Mouse (Mus musculus) heart, adult 2 months (tissue): Measurements from ENCODE around the gene Nt5c1a. TPM values are rescaled to one million over a fixed set of nuclear protein-coding genes. Genes with fewer than 3 reads are reported as not detected.
A peak's percentile ranks its signal among the peaks of the same experiment; 100 is the strongest.

Source experiments
- DNase-seq, 2 experiments: peaks; one replicate each; pipeline ENCODE4 v3.0.0; 2021
- H3K27ac ChIP-seq: fragments of 200-600 bp; 2 replicates; pipeline ENCODE4 v1.8.1; 2022
- H3K27me3 ChIP-seq: fragments of 200-500 bp; 2 replicates; pipeline ENCODE4 v1.6.1; 2012; ENCODE audit warnings: mild to moderate bottlenecking, low read length, inconsistent platforms, mixed read lengths; ENCODE audit not compliant: control insufficient read depth, insufficient read depth
- H3K36me3 ChIP-seq: fragments of 200-500 bp; 2 replicates; pipeline ENCODE4 v1.6.1; 2012; ENCODE audit warnings: low read length, inconsistent platforms; ENCODE audit not compliant: control insufficient read depth, insufficient read depth
- H3K4me1 ChIP-seq: fragments of 200-500 bp; 2 replicates; pipeline ENCODE4 v1.6.1; 2011; ENCODE audit warnings: low read length; ENCODE audit not compliant: control insufficient read depth, insufficient read depth
- H3K4me3 ChIP-seq: fragments of 200-600 bp; 2 replicates; pipeline ENCODE4 v1.8.1; 2022
- H3K79me2 ChIP-seq: fragments of 200-500 bp; replicated peaks from 2 replicates; pipeline ENCODE4 v1.6.1; 2012; ENCODE audit warnings: mild to moderate bottlenecking, inconsistent platforms, low read length, moderate library complexity, mixed read lengths; ENCODE audit not compliant: control insufficient read depth, insufficient read depth
- H3K9ac ChIP-seq: fragments of 200-500 bp; 2 replicates; pipeline ENCODE4 v1.6.1; 2012; ENCODE audit warnings: low read depth, mild to moderate bottlenecking, control low read depth, inconsistent platforms, low read length, mixed read lengths
- CTCF ChIP-seq: fragments of 200-600 bp; IDR thresholded peaks from 2 replicates; pipeline ENCODE4 v1.8.1; 2022; ENCODE audit warnings: antibody characterized with exemption, mild to moderate bottlenecking, moderate library complexity
- EP300 ChIP-seq: fragments of 200-500 bp; IDR thresholded peaks from 2 replicates; pipeline ENCODE4 v1.6.1; 2011; ENCODE audit warnings: low read depth, low read length, control low read depth; ENCODE audit not compliant: insufficient read depth
- POLR2A ChIP-seq: fragments of 200-500 bp; IDR thresholded peaks from 2 replicates; pipeline ENCODE4 v1.6.1; 2011; ENCODE audit warnings: mild to moderate bottlenecking, low read depth, low read length, control low read depth; ENCODE audit not compliant: insufficient read depth
- WGBS: fragments of 180-500 bp; shearing (Covaris S2); methylation state at CpG from one replicate; pipeline ENCODE4 v1.1.7; 2018; 5-methylcytosine and 5-hydroxymethylcytosine counted together
- intact Hi-C: fragments of 180-260 bp; cut with DNase I; formaldehyde crosslinking; loops from one replicate; pipeline ENCODE4 v1.15.1; 2025
- polyA plus RNA-seq: library from polyadenylated mRNA; depleted of rRNA; stranded (reverse); fragments of >200 nt; gene quantifications from 2 replicates; pipeline ENCODE4 v1.2.3, GENCODE M21; 2012
- total RNA-seq, 2 experiments: library from RNA; stranded (reverse); gene quantifications; 2 replicates each; pipeline ENCODE4 v1.2.3; 2021

Nt5c1a gene
- total and polyA plus RNA-seq, 3 experiments: 19.6 to 57.6 (median 50.8) TPM

DNA sequence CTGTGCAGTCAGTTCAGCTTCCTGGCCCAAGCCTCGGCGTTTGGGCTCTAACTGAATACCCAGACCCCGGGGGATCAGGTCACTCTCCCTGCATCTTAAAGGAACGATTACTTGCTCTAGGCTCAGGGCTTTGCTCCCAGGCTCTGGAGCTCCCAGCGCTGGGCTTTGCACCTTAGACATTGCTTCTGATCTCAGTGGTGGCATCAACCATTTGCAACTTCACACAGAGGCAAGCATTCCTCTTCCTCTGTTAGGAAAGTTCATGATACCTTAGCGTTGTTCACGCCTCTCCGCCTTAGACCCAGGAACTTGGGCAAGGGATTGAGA, 753 bp downstream of the Nt5c1a start:
- Histone ChIP-seq H3K27me3 (no peaks in the 10 kb centered on the region), H3K36me3 (no peaks in the 10 kb centered on the region), H3K9ac (peak overlapping the region; percentile 62), H3K4me1 (peaks cover 3% of the 10 kb centered on the region), H3K79me2 (no peaks in the 10 kb centered on the region), H3K4me3 (peak overlapping the region; percentile 48), H3K27ac (peak overlapping the region; percentile 89)
- 21% methylated on average over 8 of the region's 8 CpGs for WGBS
- intact Hi-C loops: no loop called here
- DNase-seq: no peak
- TF ChIP-seq CTCF (no peak), EP300 (no peak), POLR2A (no peak)

DNA sequence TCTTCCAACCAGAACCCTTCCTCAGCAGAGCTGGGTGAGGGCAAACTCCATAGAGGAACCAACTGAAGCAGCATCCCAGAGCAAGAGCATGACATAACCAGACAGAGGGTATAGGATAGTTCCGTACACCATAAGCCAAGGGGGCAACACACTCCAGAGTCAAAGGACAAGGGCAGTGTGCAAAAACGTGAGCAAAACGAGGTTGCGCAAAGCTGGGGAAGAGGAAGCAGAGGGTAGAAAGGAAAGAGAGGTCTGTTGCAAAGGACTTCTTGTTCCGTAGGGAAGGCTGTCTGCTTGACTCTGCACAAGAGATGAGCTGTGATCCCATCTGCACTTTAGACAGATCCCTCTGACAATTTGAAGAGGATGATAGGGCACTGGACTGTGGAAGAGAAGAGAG, 6.0 kb downstream of the Nt5c1a start:
- Histone ChIP-seq H3K27ac (no peak overlapping the region), H3K4me1 (peaks cover 2% of the 10 kb centered on the region; the same call in 1 of the 2 replicates), H3K79me2 (no peaks in the 10 kb centered on the region), H3K36me3 (no peaks in the 10 kb centered on the region), H3K27me3 (no peaks in the 10 kb centered on the region), H3K9ac (no peak overlapping the region), H3K4me3 (no peak overlapping the region)
- intact Hi-C loops: no loop called here
- WGBS: 70% methylated on average over 5 of the region's 5 CpGs
- no peak for DNase-seq
- no peak for TF ChIP-seq EP300
- no peak for TF ChIP-seq POLR2A
- TF ChIP-seq CTCF: no peak

DNA sequence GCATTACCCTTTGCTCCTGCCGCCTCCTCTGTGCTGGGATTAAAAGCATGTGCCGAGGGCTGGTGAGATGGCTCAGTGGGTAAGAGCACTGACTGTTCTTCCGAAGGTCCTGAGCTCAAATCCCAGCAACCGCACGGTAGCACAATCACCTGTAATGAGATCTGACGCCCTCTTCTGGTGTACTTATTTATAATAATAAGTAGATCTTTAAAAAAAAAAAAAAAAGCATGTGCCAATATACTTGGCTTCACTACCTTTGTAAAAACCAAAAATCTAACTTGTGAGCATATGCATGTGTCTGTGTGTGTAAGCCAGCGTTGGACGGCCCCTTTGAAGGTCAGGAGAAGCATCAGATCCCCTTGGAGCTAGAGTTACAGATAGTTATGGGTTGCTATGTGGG, 9.7 kb downstream of the Nt5c1a start:
- 70% methylated on average over 8 of the region's 8 CpGs for WGBS
- no peak for TF ChIP-seq POLR2A
- TF ChIP-seq EP300: no peak
- no peak for TF ChIP-seq CTCF
- Histone ChIP-seq H3K79me2 (no peaks in the 10 kb centered on the region), H3K4me1 (no peaks in the 10 kb centered on the region), H3K27ac (no peak overlapping the region), H3K27me3 (no peaks in the 10 kb centered on the region), H3K4me3 (no peak overlapping the region), H3K9ac (no peak overlapping the region), H3K36me3 (no peaks in the 10 kb centered on the region)
- no peak for DNase-seq
- intact Hi-C loops: no loop called here

DNA sequence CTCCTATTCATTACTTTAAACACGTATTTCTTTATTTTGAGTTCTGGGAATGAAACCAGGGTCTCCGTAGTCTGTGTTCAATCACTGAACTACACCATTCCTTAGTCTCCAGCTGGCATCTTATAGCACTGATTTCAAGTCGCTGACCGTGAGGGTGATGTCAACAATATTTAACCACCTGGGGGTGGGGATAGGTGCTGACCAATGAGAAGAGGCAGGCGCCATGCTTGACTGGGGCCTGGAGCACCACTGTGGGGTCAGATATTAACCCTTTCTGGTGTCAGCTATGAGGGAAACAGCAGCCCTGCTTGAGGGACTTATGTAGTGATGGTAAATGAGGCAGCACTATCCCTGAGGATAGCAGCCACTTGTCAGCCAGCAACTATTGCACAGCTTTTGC, 10.1 kb downstream of the Nt5c1a start:
- no peak for DNase-seq
- H3K79me2 ChIP-seq: no peaks in the 10 kb centered on the region
- H3K4me3 ChIP-seq: no peak overlapping the region
- intact Hi-C loops: no loop called here
- H3K4me1 ChIP-seq: no peaks in the 10 kb centered on the region
- 62% methylated on average over 5 of the region's 5 CpGs for WGBS
- H3K36me3 ChIP-seq: no peaks in the 10 kb centered on the region
- TF ChIP-seq CTCF: no peak
- no peak for TF ChIP-seq POLR2A
- TF ChIP-seq EP300: no peak
- no peak overlapping the region for H3K27ac ChIP-seq
- no peak overlapping the region for H3K9ac ChIP-seq
- no peaks in the 10 kb centered on the region for H3K27me3 ChIP-seq

DNA sequence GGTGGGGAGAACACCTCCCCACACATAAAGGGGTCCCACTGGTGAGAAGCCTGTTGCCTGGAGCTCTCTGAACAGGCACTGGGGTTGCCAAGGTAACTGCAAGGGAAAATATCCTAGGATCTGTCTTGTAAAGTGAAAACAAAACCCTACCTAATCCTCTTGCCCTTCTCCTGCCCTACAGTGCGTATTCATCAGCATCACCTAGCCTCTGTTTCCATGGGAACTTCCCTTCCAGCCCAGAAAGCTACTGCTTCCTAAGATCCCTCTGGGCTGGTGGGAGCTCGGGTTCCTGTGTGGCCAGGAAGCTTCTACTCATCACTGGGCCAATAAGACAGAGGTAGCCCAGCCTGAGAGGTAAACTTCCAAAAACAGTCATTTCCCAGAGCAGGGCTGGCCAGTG, 11.0 kb downstream of the Nt5c1a start:
- H3K9ac ChIP-seq: no peak overlapping the region
- no peak overlapping the region for H3K27ac ChIP-seq
- H3K79me2 ChIP-seq: no peaks in the 10 kb centered on the region
- intact Hi-C loops: no loop called here
- H3K4me1 ChIP-seq: no peaks in the 10 kb centered on the region
- no peaks in the 10 kb centered on the region for H3K36me3 ChIP-seq
- H3K4me3 ChIP-seq: no peak overlapping the region
- H3K27me3 ChIP-seq: no peaks in the 10 kb centered on the region
- DNase-seq: no peak
- WGBS: 57% methylated on average over 2 of the region's 2 CpGs
- TF ChIP-seq EP300 (no peak), CTCF (no peak), POLR2A (no peak)

DNA sequence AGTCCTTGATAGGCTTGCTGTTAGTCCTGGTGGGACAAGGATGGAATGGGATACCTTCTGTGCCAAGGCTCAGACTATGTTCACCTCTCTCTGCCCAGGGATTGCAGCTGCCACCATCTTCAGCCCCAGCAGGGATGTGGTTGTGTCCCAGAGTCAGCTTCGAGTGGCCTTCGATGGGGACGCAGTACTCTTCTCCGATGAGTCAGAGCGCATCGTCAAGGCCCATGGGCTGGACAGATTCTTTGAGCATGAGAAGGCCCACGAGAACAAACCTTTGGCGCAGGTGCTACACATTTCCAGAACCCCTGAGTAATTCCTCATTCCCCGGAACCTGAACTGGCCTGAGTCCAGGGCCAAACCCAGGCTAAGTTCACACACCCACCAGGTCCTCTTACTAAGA, 12.7 kb downstream of the Nt5c1a start:
- intact Hi-C loops: no loop called here
- Histone ChIP-seq H3K36me3 (no peaks in the 10 kb centered on the region), H3K9ac (no peak overlapping the region), H3K4me1 (no peaks in the 10 kb centered on the region), H3K27ac (no peak overlapping the region), H3K79me2 (no peaks in the 10 kb centered on the region), H3K4me3 (no peak overlapping the region), H3K27me3 (no peaks in the 10 kb centered on the region)
- WGBS: 89% methylated on average over 9 of the region's 9 CpGs
- DNase-seq: no peak
- TF ChIP-seq EP300 (no peak), POLR2A (no peak), CTCF (no peak)
